Mouse (Mus musculus) limb, embryonic 12.5 days (tissue): ENCODE measurements around the gene Zbtb3. TPM values are rescaled to one million over a fixed set of nuclear protein-coding genes. Genes with fewer than 3 reads are reported as not detected.
A peak's percentile ranks its signal among the peaks of the same experiment; 100 is the strongest.
"Not testable (repeated sequence)": the region's sequence is repeated elsewhere in the genome, so short reads cannot be mapped to it uniquely, and the experiment has no call there.

Experiments used
- ATAC-seq: fragments of 200-750 bp; cut with Nextera tagmentation; 2 replicates; pipeline ENCODE4 v1.8.0; 2017; ENCODE audit warnings: low read depth, moderate TSS enrichment; ENCODE audit not compliant: insufficient number of reproducible peaks, insufficient read depth, low FRiP score, low TSS enrichment
- H3K27ac ChIP-seq: fragments of 300-500 bp; sonication (generic); 2 replicates; pipeline ENCODE4 v1.5.1; 2016; ENCODE audit warnings: mild to moderate bottlenecking, moderate library complexity
- H3K27me3 ChIP-seq: fragments of 300-500 bp; sonication (generic); 2 replicates; pipeline ENCODE4 v1.6.1; 2016; ENCODE audit warnings: mild to moderate bottlenecking, moderate library complexity
- H3K36me3 ChIP-seq: fragments of 300-500 bp; sonication (generic); 2 replicates; pipeline ENCODE4 v1.6.1; 2016; ENCODE audit warnings: mild to moderate bottlenecking, moderate library complexity
- H3K4me1 ChIP-seq: fragments of 300-500 bp; sonication (generic); replicated peaks from 2 replicates; pipeline ENCODE4 v1.6.1; 2016
- H3K4me2 ChIP-seq: fragments of 300-500 bp; sonication (generic); 2 replicates; pipeline ENCODE4 v1.6.1; 2016; ENCODE audit warnings: mild to moderate bottlenecking, moderate library complexity
- H3K4me3 ChIP-seq: fragments of 300-500 bp; sonication (generic); replicated peaks from 2 replicates; pipeline ENCODE4 v1.5.1; 2016; ENCODE audit warnings: mild to moderate bottlenecking
- H3K9ac ChIP-seq: fragments of 300-500 bp; sonication (generic); replicated peaks from 2 replicates; pipeline ENCODE4 v1.6.1; 2016; ENCODE audit warnings: mild to moderate bottlenecking, moderate library complexity
- H3K9me3 ChIP-seq: fragments of 300-500 bp; sonication (generic); 2 replicates; pipeline ENCODE4 v1.6.1; 2016; ENCODE audit warnings: mild to moderate bottlenecking, moderate library complexity
- WGBS: fragments of 180-500 bp; shearing (Covaris S2); methylation state at CpG from one replicate; pipeline ENCODE4 v1.1.7; 2016; 5-methylcytosine and 5-hydroxymethylcytosine counted together
- polyA plus RNA-seq: library from polyadenylated mRNA; unstranded; fragments of >200 nt; fragmentation: Nextera tagmentation; extraction: Ambion mirVana; gene quantifications from 2 replicates; pipeline ENCODE4 v1.2.1, GENCODE M21; 2016

Gene Zbtb3
- polyA plus RNA-seq, 1 experiment from 2014 or later, result 6.2 TPM

DNA sequence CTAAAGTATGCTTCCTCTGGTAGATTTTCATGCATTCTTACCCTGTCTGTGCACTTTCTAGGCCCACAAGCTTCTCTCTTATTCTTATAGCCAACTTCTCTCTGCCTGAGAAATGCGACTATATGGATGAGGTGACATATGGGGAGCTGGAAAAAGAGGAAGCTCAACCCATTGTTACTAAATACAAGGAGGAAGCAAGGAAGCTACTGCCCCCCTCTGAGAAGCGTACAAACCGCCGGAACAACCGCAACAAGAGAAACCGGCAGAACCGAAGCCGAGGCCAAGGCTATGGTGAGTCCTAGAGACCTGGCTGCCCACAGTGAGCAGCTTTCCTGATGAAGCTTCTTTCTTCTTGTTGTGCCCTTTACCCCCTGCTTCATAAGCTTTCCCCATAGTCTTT, 27.3 kb downstream of the Zbtb3 start, which contains the start of gene AC129217.1:
Gene AC129217.1 (plus strand): TSS at position 114 of the 400 bp plus-strand sequence.
- peaks cover 99% of the 10 kb centered on the region for H3K36me3 ChIP-seq
- WGBS, result 95% methylated on average over 8 of the region's 8 CpGs
- no peak within 1 kb of the TSS for H3K4me2 ChIP-seq
- H3K9me3 ChIP-seq, result no peaks in the 10 kb centered on the region
- H3K4me3 ChIP-seq, result no peak within 1 kb of the TSS
- no peak within 1 kb of the TSS for H3K9ac ChIP-seq
- H3K27ac ChIP-seq, result no peak within 1 kb of the TSS
- no peaks in the 10 kb centered on the region for H3K4me1 ChIP-seq
- no peaks in the 10 kb centered on the region for H3K27me3 ChIP-seq
- ATAC-seq, result no peak

DNA sequence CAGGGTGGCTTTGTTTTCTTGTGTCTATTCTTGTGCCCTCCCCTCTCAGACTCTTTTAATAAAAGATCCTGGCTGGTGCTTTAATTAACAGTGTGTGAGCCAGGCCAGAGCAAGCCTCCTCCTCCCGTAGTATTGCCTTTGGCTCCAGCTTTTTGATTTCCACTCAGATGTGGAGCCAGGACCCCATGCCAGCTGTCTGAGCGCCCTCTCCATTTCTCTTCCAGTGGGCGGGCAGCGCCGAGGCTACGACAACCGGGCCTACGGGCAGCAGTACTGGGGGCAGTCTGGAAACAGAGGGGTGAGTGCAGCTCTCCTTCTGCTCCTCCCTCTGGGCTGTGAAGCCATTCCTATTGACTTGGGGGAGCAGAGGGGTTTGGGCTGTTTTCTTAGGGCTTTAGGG, 28.3 kb downstream of the Zbtb3 start:
- no peak overlapping the region for H3K27ac ChIP-seq
- H3K27me3 ChIP-seq, result no peaks in the 10 kb centered on the region
- no peak overlapping the region for H3K9ac ChIP-seq
- no peak overlapping the region for H3K4me3 ChIP-seq
- H3K4me1 ChIP-seq, result no peaks in the 10 kb centered on the region
- H3K36me3 ChIP-seq, result peaks cover 100% of the 10 kb centered on the region
- H3K4me2 ChIP-seq, result no peak overlapping the region
- 94% methylated on average over 8 of the region's 8 CpGs for WGBS
- H3K9me3 ChIP-seq, result no peaks in the 10 kb centered on the region
- no peak for ATAC-seq

DNA sequence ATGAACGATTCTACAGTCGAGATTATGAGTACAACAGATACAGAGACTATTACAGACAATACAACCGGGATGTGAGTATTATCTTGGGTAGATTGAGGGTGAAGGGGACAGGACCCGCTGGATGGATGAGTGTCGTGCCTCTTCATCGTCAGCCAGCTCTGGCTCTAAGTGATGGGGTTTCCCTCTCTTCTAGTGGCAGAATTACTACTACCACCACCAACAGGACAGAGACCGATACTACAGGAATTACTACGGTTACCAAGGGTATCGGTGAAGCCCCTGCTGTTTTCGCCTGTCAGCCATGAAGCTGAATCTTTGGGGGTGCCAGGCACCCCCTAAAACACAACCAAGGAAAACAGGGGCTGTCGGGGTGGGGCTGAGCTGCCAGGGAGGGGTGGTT, 28.9 kb downstream of the Zbtb3 start:
- WGBS, result 87% methylated on average over 11 of the region's 11 CpGs
- Histone ChIP-seq H3K4me1 (no peaks in the 10 kb centered on the region), H3K4me2 (no peak overlapping the region), H3K9me3 (no peaks in the 10 kb centered on the region), H3K27ac (no peak overlapping the region), H3K36me3 (peaks cover 99% of the 10 kb centered on the region), H3K4me3 (no peak overlapping the region), H3K27me3 (no peaks in the 10 kb centered on the region), H3K9ac (no peak overlapping the region)
- ATAC-seq, result no peak

DNA sequence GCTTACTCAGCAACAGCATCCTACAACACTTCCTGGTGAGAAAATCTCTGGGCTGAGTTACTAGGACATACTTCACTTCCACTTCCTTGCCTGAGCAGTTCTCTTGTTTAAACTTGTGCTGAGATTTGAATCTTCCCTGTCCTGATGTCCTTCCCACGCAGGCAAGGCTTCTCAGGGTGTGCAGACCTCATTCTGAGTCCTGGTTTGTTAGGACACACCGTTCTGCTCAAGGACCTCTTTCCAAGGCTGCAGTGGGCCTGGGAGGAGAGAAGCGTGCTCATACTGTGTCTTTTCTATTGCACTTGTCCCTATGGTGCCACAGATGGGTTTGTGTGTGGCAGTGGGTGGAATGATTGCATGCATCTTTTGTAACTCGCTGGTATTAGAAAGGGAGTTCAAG, 30.6 kb downstream of the Zbtb3 start:
- peaks cover under 1% of the 10 kb centered on the region; the same call in 1 of the 2 replicates for H3K4me1 ChIP-seq

DNA sequence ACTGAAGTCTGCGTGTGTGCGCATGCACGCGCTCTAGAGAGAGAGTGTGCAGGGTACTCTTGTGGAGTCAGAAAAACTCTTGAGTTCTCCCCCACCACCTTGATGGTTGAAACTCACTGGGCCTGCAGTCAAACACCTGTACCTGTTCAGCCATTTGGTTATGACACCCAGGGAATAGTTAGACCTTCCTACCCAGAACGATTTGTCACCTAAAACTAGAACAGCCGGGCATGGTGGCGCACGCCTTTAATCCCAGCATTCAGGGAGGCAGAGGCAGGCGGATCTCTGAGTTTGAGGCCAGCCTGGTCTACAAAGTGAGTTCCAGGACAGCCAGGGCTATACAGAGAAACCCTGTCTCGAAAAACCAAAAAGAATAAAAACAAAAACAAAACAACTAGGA, 34.0 kb downstream of the Zbtb3 start:
- 97% methylated on average over 10 of the region's 10 CpGs for WGBS
- not testable (repeated sequence) for H3K9me3 ChIP-seq, H3K4me3 ChIP-seq, H3K4me2 ChIP-seq, ATAC-seq, H3K27me3 ChIP-seq, H3K9ac ChIP-seq
- Histone ChIP-seq H3K4me1 (peaks cover 32% of the 10 kb centered on the region), H3K36me3 (peaks cover 55% of the 10 kb centered on the region), H3K27ac (0 out of 2 replicates have a peak overlapping the region, but pooled peaks have one; percentile 98)

More for the DNA sequence above, 30.6 kb downstream of the Zbtb3 start:
- WGBS, result 93% methylated on average over 4 of the region's 4 CpGs
- Histone ChIP-seq H3K9me3 (no peaks in the 10 kb centered on the region), H3K4me2 (no peak overlapping the region), H3K9ac (no peak overlapping the region), H3K36me3 (peaks cover 84% of the 10 kb centered on the region), H3K27ac (no peak overlapping the region), H3K4me3 (no peak overlapping the region), H3K27me3 (no peaks in the 10 kb centered on the region)
- ATAC-seq, result no peak

DNA sequence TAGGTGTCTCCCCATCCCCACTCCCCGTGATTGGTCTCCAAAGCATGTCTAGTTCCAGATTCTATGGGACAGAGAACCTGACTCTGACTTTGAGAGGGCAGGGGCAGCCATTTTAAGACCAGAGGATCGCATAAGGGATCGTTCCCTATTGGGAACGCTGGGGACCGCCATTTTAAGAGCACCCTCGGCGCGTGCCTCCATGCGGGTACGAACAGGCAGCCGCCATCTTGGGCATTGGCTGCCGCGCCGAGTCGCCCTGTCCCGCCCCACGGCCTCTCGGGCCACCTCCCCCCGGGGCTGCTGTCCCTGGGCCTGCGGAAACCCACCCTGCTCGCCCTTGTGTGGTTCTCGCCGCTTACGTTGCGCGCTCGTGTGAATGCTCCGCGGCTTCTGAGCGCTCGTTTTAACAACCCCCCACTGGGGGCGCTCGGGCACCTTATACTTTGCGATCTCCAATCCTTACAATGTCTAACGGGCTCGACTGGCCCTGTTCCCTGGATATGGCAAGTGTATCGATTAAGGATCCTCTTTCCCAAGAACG, 35.0 kb downstream of the Zbtb3 start, which contains the start of gene Bscl2:
Gene Bscl2 (plus strand): TSS at position 217 of the 541 bp plus-strand sequence.
- peak within 1 kb of the TSS; percentile 98 for H3K27ac ChIP-seq
- H3K4me1 ChIP-seq, result peaks cover 32% of the 10 kb centered on the region
- no peaks in the 10 kb centered on the region for H3K27me3 ChIP-seq
- WGBS, result under 1% methylated on average over 38 of the region's 38 CpGs
- peaks cover 50% of the 10 kb centered on the region for H3K36me3 ChIP-seq
- H3K4me2 ChIP-seq, result peak within 1 kb of the TSS; percentile 68
- H3K9me3 ChIP-seq, result no peaks in the 10 kb centered on the region
- peak within 1 kb of the TSS; percentile 76 for H3K9ac ChIP-seq
- peak within 1 kb of the TSS; percentile 52 for H3K4me3 ChIP-seq
- ATAC-seq, result peak; percentile 79

DNA sequence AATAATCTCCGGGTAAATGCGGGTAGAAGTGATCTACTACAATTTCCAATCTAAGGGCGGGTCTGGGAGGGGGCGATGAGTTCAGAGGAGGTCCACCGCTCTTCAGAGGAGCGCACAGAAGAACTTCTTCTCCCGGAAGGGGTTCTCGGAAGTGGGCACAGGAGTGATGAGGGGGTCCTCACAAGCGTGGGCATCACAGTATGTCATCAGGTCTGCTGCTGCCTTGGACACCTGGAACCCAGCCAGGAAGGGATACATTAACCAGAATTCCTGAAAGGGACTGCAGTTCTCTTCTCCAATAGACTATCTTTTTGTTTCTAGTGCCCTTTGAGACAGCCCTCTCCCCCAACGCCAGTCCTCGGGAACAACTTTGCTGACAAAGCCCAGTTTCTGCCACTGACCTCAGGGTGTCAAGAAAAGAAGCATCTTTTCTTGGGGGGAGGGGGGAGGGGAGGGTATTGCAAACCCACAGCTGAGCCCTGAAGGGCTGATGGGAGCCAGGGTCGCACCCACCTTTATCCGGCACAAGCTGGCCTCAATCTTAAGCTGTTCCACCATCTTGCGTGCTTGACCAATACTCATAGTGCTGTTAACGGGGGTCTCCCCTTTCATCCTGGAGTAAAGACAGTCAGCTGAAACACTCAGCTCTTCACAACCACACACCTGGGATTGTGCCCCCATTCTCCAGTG, 35.8 kb downstream of the Zbtb3 start:
- WGBS, result 21% methylated on average over 15 of the region's 15 CpGs
- Histone ChIP-seq H3K9ac (peak overlapping the region; percentile 76), H3K4me2 (peak overlapping the region; percentile 68), H3K36me3 (peaks cover 49% of the 10 kb centered on the region), H3K27me3 (no peaks in the 10 kb centered on the region), H3K27ac (peak overlapping the region; percentile 98), H3K4me3 (peak overlapping the region; percentile 52), H3K4me1 (peaks cover 32% of the 10 kb centered on the region), H3K9me3 (no peaks in the 10 kb centered on the region)
- no peak for ATAC-seq

DNA sequence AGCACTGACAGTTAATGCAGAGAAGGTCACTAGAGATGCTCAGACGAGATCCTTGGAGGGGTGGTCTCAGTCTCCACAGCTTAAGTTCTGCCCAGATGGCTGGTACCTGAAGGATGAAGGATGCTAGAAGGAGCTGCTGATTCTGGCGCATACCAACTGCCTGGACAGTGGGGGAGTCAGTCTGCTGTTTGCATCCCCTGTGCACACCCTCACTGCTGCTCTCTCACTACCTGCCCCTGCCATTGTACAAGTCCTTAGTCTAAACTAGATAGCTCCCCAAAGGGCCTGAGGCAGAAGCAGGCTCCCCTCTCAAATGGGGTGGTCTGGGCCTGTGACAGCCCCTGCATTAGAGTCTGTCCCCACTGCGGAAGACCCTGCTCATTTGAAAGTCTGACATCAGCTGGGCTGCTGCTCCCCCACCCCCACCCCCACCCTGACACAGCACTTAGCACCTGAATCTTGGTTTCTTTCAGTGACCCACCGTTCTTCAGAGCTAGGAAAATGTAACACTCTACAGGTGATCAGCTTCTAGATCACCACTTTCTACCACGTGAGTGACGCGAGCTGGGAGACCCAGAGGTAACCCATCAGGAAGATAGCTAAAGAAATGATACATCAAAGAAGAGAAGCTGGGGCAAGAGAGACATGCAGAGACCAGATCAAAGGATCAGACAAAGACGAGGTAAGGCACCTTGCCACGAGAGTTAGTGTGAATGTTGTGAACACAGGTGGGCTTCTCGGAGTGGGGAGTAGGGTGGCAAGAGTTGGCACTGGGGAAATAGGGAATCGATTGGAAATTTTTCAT, 37.0 kb downstream of the Zbtb3 start, which contains the start of gene Gng3:
Gene Gng3 (minus strand): TSS at position 92 of the 805 bp plus-strand sequence.
- 42% methylated on average over 11 of the region's 11 CpGs for WGBS
- H3K27ac ChIP-seq, result peak within 1 kb of the TSS; percentile 98
- peak within 1 kb of the TSS; percentile 52 for H3K4me3 ChIP-seq
- peak within 1 kb of the TSS; percentile 73 for H3K4me2 ChIP-seq
- H3K9me3 ChIP-seq, result no peaks in the 10 kb centered on the region
- peaks cover 38% of the 10 kb centered on the region for H3K36me3 ChIP-seq
- H3K9ac ChIP-seq, result peak within 1 kb of the TSS; percentile 76
- no peaks in the 10 kb centered on the region for H3K27me3 ChIP-seq
- peak; percentile 41; the same call in 1 of the 2 replicates for ATAC-seq
- H3K4me1 ChIP-seq, result peaks cover 32% of the 10 kb centered on the region

DNA sequence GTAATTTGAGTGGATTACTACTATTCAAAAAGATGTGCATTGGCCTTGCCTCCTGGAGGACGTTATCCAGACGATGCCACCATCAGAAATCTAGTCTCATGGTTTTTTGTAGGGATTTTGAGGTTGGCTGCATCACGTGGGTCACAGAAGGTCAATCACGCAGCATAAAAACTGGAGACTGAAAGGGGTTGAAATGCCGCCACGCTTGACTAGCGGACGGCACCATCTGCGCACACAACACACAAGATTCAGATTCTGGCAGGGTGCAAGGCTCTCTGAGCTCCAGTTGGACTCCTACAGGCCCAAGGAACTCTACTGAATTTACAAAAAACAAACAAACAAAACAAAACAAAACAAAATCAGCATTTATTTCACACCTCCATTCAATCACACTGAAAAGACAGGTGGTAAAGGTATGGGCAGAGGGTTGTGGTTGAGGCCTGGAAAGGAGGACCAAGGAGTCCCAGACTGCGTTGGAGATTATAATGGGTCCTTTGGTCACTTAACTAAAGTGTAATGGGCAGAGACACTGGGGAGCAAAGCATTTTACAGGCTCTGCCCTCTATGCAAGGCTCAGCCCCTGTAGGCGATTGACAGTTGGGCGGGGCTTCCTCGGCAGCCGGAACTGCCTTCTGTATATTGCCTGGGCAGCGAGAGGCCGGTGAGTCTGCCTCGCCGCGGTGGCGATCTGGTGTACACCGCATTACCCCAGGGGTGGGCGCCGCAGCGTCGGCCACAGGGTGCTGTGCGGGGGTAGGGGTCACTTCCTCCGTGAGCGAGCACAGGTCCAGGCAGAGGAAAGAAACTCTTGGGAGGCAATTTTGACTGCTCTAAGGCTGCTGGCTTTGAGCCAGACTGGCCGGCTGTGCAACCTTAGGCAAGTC, 37.8 kb downstream of the Zbtb3 start:
- H3K27me3 ChIP-seq, result no peaks in the 10 kb centered on the region
- peak overlapping the region; percentile 52 for H3K4me3 ChIP-seq
- peaks cover 32% of the 10 kb centered on the region for H3K4me1 ChIP-seq
- 24% methylated on average over 29 of the region's 29 CpGs for WGBS
- peaks cover 31% of the 10 kb centered on the region for H3K36me3 ChIP-seq
- peak overlapping the region; percentile 67 for H3K9ac ChIP-seq
- ATAC-seq, result no peak
- 0 out of 2 replicates have a peak overlapping the region, but pooled peaks have one; percentile 20 for H3K27ac ChIP-seq
- H3K4me2 ChIP-seq, result peak overlapping the region; percentile 73
- H3K9me3 ChIP-seq, result no peaks in the 10 kb centered on the region

DNA sequence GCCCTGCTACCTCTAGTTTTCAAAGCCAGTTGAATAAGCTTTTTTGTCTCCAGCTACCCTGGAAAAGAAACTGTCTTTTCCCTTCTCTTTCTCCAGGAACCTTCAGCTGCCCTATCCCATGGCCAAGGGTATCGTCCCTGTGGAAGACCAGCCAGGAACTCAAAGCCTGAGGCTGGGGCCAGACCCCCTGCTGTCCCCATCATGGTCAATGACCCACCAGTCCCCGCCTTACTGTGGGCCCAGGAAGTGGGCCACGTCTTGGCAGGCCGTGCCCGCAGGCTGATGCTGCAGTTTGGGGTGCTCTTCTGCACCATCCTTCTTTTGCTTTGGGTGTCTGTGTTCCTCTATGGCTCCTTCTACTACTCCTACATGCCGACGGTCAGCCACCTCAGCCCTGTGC, 38.7 kb downstream of the Zbtb3 start:
- no peak overlapping the region for H3K27ac ChIP-seq
- H3K4me3 ChIP-seq, result peak overlapping the region; percentile 44
- H3K9ac ChIP-seq, result peak overlapping the region; percentile 67; the same call in 1 of the 2 replicates
- no peak for ATAC-seq
- H3K4me1 ChIP-seq, result peaks cover 32% of the 10 kb centered on the region
- peaks cover 29% of the 10 kb centered on the region for H3K36me3 ChIP-seq
- H3K27me3 ChIP-seq, result no peaks in the 10 kb centered on the region
- H3K9me3 ChIP-seq, result no peaks in the 10 kb centered on the region
- 86% methylated on average over 7 of the region's 7 CpGs for WGBS
- peak overlapping the region; percentile 73 for H3K4me2 ChIP-seq
